ENCODE assay signal across 13 mouse cellular contexts in the genomic region with DNA sequence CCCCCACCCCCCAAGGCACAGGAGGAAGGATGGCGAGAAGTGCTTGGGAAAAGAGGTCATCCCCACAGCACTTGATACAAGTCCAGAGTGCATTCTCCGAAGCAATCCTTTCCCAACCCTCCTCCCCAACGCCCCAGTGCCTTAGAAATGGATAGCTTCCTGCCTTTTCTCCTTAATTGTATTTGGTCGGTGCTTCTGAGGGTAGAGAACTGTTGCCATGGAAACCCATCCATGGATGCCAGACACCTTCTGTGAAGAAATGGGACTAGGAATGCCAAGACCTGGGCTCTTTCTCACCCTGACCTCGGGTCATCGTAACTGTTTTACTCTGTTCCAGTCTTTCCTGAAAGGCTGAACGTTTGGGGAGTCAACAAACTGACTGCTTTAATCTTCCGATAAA. TPM values are rescaled to one million over a fixed set of nuclear protein-coding genes. Genes with fewer than 3 reads are reported as not detected.
DNase-seq lines count a peak whose midpoint lies in the region; ATAC-seq and TF ChIP-seq lines count a peak whose summit lies in the region.
"Had no signal": no experiment of that assay in that cellular context is flagged by ENCODE, and none has a peak within 500 bp of the region (broad histone marks: within the 10 kb centered on the region; RNA-seq: fewer than 3 reads in every experiment).

No protein-coding gene starts in this region.

- peak overlapping the region; percentile 77 for H3K4me2 ChIP-seq in forebrain, embryonic 14.5 days (ENCODE audit: low read length)
- peak overlapping the region; percentile 90 for H3K4me2 ChIP-seq in neural tube, embryonic 15.5 days
- H3K4me2 ChIP-seq: liver, embryonic 12.5 days had no signal

- H3K27me3 ChIP-seq in forebrain, embryonic 14.5 days (replicated peaks; ENCODE audit: control insufficient read depth, insufficient read depth, low read length), result no peaks in the 10 kb centered on the region
- no peaks in the 10 kb centered on the region for H3K27me3 ChIP-seq in limb, embryonic 10.5 days (ENCODE audit: low read depth, poor library complexity, severe bottlenecking)
- no peaks in the 10 kb centered on the region for H3K27me3 ChIP-seq in neural tube, embryonic 15.5 days (replicated peaks)
- H3K27me3 ChIP-seq: Patski had no signal

- peak overlapping the region; percentile 86; the same call in 1 of the 2 replicates for H3K4me3 ChIP-seq in layer of hippocampus, adult 2 months
- peak overlapping the region; percentile 11; the same call in 1 of the 2 replicates for H3K4me3 ChIP-seq in forebrain, embryonic 14.5 days (ENCODE audit: low read depth, low read length)
- H3K4me3 ChIP-seq in limb, embryonic 10.5 days, result peak overlapping the region; percentile 15; the same call in 1 of the 2 replicates
- H3K4me3 ChIP-seq in neural tube, embryonic 15.5 days (replicated peaks), result peak overlapping the region; percentile 86
- H3K4me3 ChIP-seq: liver, embryonic 12.5 days had no signal

- WGBS in forebrain, embryonic 14.5 days, result 22% methylated on average over 8 of the region's 8 CpGs
- 15% methylated on average over 8 of the region's 8 CpGs for WGBS in limb, embryonic 10.5 days
- 10% methylated on average over 8 of the region's 8 CpGs for WGBS in neural tube, embryonic 15.5 days

- peaks cover 45% of the 10 kb centered on the region for H3K4me1 ChIP-seq in forebrain, embryonic 14.5 days (ENCODE audit: control insufficient read depth, insufficient read depth, low read length)
- H3K4me1 ChIP-seq in limb, embryonic 10.5 days, result peaks cover 100% of the 10 kb centered on the region
- H3K4me1 ChIP-seq in neural tube, embryonic 15.5 days, result peaks cover 83% of the 10 kb centered on the region

- DNase-seq in layer of hippocampus, adult 2 months (ENCODE audit: low spot score in 2 of 2), result no peak
- DNase-seq in layer of hippocampus, postnatal 10 days (ENCODE audit: low spot score in 2 of 2), result no peak
- DNase-seq in forebrain, embryonic 14.5 days (ENCODE audit: low spot score), result peak; percentile 66
- no peak for DNase-seq in limb, embryonic 10.5 days (ENCODE audit: low spot score)
- DNase-seq in heart, adult 11 months, result no peak
- no peak for DNase-seq in ovary, adult 18-20 months (ENCODE audit: low spot score)
- no peak for DNase-seq in layer of hippocampus, adult 18-20 months (ENCODE audit: low spot score in 2 of 2)
- DNase-seq: cerebellum, adult 9-10 months; kidney, adult 9 months; lung, postnatal 4 days had no signal

- no peaks in the 10 kb centered on the region for H3K9me3 ChIP-seq in forebrain, embryonic 14.5 days (replicated peaks; ENCODE audit: control insufficient read depth, low read length)
- no peaks in the 10 kb centered on the region for H3K9me3 ChIP-seq in limb, embryonic 10.5 days (replicated peaks)
- H3K9me3 ChIP-seq in neural tube, embryonic 15.5 days (replicated peaks), result no peaks in the 10 kb centered on the region
- H3K9me3 ChIP-seq: liver, embryonic 12.5 days had no signal

- no peak for TF ChIP-seq CTCF in layer of hippocampus, adult 2 months (conservative IDR thresholded peaks at IDR 0.05)

- H3K9ac ChIP-seq in forebrain, embryonic 14.5 days (ENCODE audit: low read length), result no peak overlapping the region
- H3K9ac ChIP-seq in neural tube, embryonic 15.5 days (replicated peaks), result peak overlapping the region; percentile 17; the same call in 1 of the 2 replicates
- H3K9ac ChIP-seq: liver, embryonic 12.5 days had no signal

- ATAC-seq in forebrain, embryonic 14.5 days, result no peak
- no peak for ATAC-seq in neural tube, embryonic 15.5 days (ENCODE audit: low FRiP score)
- ATAC-seq: liver, embryonic 12.5 days; Patski had no signal

- H3K27ac ChIP-seq in layer of hippocampus, adult 2 months, result peak overlapping the region; percentile 89; the same call in 1 of the 2 replicates
- H3K27ac ChIP-seq in forebrain, embryonic 14.5 days (ENCODE audit: low read depth, low read length), result no peak overlapping the region
- H3K27ac ChIP-seq in limb, embryonic 10.5 days, result peak overlapping the region; percentile 92
- peak overlapping the region; percentile 46; the same call in 1 of the 2 replicates for H3K27ac ChIP-seq in neural tube, embryonic 15.5 days (replicated peaks)
- H3K27ac ChIP-seq: liver, embryonic 12.5 days had no signal

- no peaks in the 10 kb centered on the region; the same call in 1 of the 2 replicates for H3K36me3 ChIP-seq in forebrain, embryonic 14.5 days (ENCODE audit: control insufficient read depth, insufficient read depth, low read length)
- 0 out of 2 replicates have a peak, but pooled peaks cover 8% of the 10 kb centered on the region for H3K36me3 ChIP-seq in limb, embryonic 10.5 days
- H3K36me3 ChIP-seq in neural tube, embryonic 15.5 days, result no peaks in the 10 kb centered on the region
- H3K36me3 ChIP-seq: liver, embryonic 12.5 days had no signal

RNA-seq across cellular contexts. Expression of a gene that starts 26.1 kb away (rescaled TPM):
- total RNA-seq in layer of hippocampus, adult 2 months (2021), result 10 to 100 TPM; 60.3 to 71.2 TPM
- total RNA-seq in layer of hippocampus, postnatal 10 days (2021), result 100 to 1,000 TPM; 214 to 218 TPM
- polyA plus RNA-seq in forebrain, embryonic 14.5 days (2014; fragmentation: Nextera tagmentation; extraction: Ambion mirVana), result 26.1 and 38.3 TPM in 2 replicates
- 16.1 and 18.3 TPM in 2 replicates for polyA plus RNA-seq in limb, embryonic 10.5 days (2016; fragmentation: Nextera tagmentation; extraction: Ambion mirVana)
- 40.8 and 44.1 TPM in 2 replicates for polyA plus RNA-seq in neural tube, embryonic 15.5 days (2015; fragmentation: Nextera tagmentation; extraction: Ambion mirVana)
- total RNA-seq in layer of hippocampus, adult 18-20 months (2021), result 10 to 100 TPM; 50.5 to 56.8 TPM

Comparison
In these comparisons a context has a peak if more than half of its experiments do, and no peak if none do; other contexts are left out.
1. H3K4me3 ChIP-seq: peak in every context shown above with its lines; median percentile 86 in layer of hippocampus, adult 2 months; 86 in neural tube, embryonic 15.5 days; 15 in limb, embryonic 10.5 days; 11 in forebrain, embryonic 14.5 days.